8 mouse cellular contexts compared by ENCODE assay signal in the genomic region with DNA sequence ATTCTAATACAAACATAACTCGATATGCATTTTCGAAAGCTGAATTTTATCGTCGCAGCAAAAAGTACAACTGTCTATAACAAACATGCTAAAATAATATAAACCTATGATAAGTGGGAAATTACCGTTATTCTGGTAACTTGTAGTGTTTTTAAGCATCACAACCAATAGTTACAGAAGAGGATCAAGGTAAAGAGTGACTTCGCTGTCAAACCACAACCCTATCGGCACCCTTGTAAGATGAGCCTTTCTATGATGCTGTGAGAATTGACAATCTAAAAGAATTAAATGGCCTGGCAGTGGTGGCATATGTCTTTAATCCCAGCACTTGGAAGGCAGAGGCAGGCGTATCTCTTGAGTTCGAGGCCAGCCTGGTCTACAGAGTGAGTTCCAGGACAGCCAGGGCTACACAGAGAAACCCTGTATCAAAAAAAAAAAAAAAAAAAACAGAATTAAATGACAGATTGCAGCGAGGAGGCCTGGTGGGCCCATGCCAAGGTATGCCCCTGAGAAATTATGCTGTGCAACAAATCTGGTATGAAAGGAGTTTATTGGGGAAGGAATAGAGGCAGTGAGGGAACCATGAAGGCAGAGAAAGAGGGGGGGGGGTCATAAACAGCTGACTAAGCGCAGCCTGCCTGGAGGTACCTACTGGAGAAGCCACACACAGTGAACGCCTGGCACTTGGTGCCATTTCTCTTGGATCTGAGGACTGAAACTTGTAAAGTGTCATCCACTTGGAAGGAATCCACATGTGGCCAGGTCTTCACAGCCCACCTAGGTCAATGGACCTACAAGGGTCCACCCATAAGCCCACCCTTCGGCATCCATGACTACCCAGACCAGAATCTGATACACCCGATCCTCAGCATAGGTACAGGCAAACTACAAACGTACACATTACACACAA. TPM values are rescaled to one million over a fixed set of nuclear protein-coding genes. Genes with fewer than 3 reads are reported as not detected.
A peak's percentile ranks its signal among the peaks of the same experiment; 100 is the strongest.
DNase-seq lines count a peak whose midpoint lies in the region; ATAC-seq and TF ChIP-seq lines count a peak whose summit lies in the region.

No protein-coding gene starts in this region.

- no peak for TF ChIP-seq CTCF in testis, adult 2 months (IDR thresholded peaks at IDR 0.05; ENCODE audit: control insufficient read depth, insufficient read depth, insufficient replicate concordance, low read depth, low read length)
- TF ChIP-seq CTCF in intestine, postnatal 0 days (IDR thresholded peaks at IDR 0.05; ENCODE audit: low read depth) = no peak

- H3K27ac ChIP-seq in testis, adult 2 months (ENCODE audit: control insufficient read depth, insufficient read depth, low read depth, low read length) = no peak overlapping the region
- H3K27ac ChIP-seq in intestine, postnatal 0 days (ENCODE audit: low read depth, low read length) = no peak overlapping the region
- peak overlapping the region; percentile 79 for H3K27ac ChIP-seq in neural tube, embryonic 12.5 days

- peaks cover 35% of the 10 kb centered on the region for H3K4me1 ChIP-seq in testis, adult 2 months (ENCODE audit: control insufficient read depth, insufficient read depth, low read length)
- peaks cover 14% of the 10 kb centered on the region for H3K4me1 ChIP-seq in intestine, postnatal 0 days (replicated peaks; ENCODE audit: control insufficient read depth, insufficient read depth, low read length)
- H3K4me1 ChIP-seq in neural tube, embryonic 12.5 days = peaks cover 56% of the 10 kb centered on the region

- ATAC-seq in cerebellum, adult (ENCODE audit: insufficient number of reproducible peaks, low FRiP score, low TSS enrichment) = no peak
- ATAC-seq in intestine, postnatal 0 days = no peak
- no peak for ATAC-seq in neural tube, embryonic 12.5 days (ENCODE audit: low FRiP score, low read depth)

- peak overlapping the region; percentile 93; the same call in 1 of the 2 replicates for H3K4me3 ChIP-seq in testis, adult 2 months (ENCODE audit: control insufficient read depth, low read depth, low read length)
- peak overlapping the region; percentile 72 for H3K4me3 ChIP-seq in intestine, postnatal 0 days (ENCODE audit: low read depth, low read length)
- 0 out of 2 replicates have a peak overlapping the region, but pooled peaks have one; percentile 71 for H3K4me3 ChIP-seq in neural tube, embryonic 12.5 days

- H3K4me2 ChIP-seq in intestine, postnatal 0 days (replicated peaks; ENCODE audit: low read depth) = peak overlapping the region; percentile 96
- H3K4me2 ChIP-seq in neural tube, embryonic 12.5 days (replicated peaks) = peak overlapping the region; percentile 90

- peak; percentile 54 for DNase-seq in cerebellum, adult 9-10 months
- DNase-seq in testis, postnatal 14 days (ENCODE audit: low spot score) = no peak
- no peak for DNase-seq in ovary, postnatal 10 days (ENCODE audit: low spot score)
- no peak for DNase-seq in left cerebral cortex, adult 9 months (ENCODE audit: low spot score in 2 of 2)

- 61% methylated on average over 15 of the region's 15 CpGs for WGBS in intestine, postnatal 0 days
- WGBS in neural tube, embryonic 12.5 days = 68% methylated on average over 15 of the region's 15 CpGs

- no peak overlapping the region for H3K9ac ChIP-seq in intestine, postnatal 0 days (ENCODE audit: low read depth, low read length)
- no peak overlapping the region for H3K9ac ChIP-seq in neural tube, embryonic 12.5 days

- TF ChIP-seq POLR2A in testis, adult 2 months (IDR thresholded peaks at IDR 0.05; ENCODE audit: control insufficient read depth, low read depth, low read length) = no peak

- no peaks in the 10 kb centered on the region for H3K36me3 ChIP-seq in testis, adult 2 months (ENCODE audit: control insufficient read depth, insufficient read depth, low read length)
- no peaks in the 10 kb centered on the region for H3K36me3 ChIP-seq in intestine, postnatal 0 days (ENCODE audit: control insufficient read depth, insufficient read depth)
- H3K36me3 ChIP-seq in neural tube, embryonic 12.5 days = peaks cover 3% of the 10 kb centered on the region

- H3K27me3 ChIP-seq in testis, adult 2 months (ENCODE audit: control insufficient read depth, insufficient read depth, low read length) = no peaks in the 10 kb centered on the region
- H3K27me3 ChIP-seq in intestine, postnatal 0 days (replicated peaks; ENCODE audit: control insufficient read depth, insufficient read depth, low read length) = no peaks in the 10 kb centered on the region
- no peaks in the 10 kb centered on the region for H3K27me3 ChIP-seq in neural tube, embryonic 12.5 days (replicated peaks)

- no peaks in the 10 kb centered on the region for H3K9me3 ChIP-seq in intestine, postnatal 0 days (ENCODE audit: control insufficient read depth)
- no peaks in the 10 kb centered on the region for H3K9me3 ChIP-seq in neural tube, embryonic 12.5 days

RNA-seq across cellular contexts. Expression of a gene that starts 0.8 kb away (rescaled TPM):
- 8.9 and 11.8 TPM in 2 replicates for polyA plus RNA-seq in testis, adult 2 months (2012; rRNA removed)
- 127 and 132 TPM in 2 replicates for polyA plus RNA-seq in intestine, postnatal 0 days (2015; fragmentation: Nextera tagmentation; extraction: Ambion mirVana)
- 79.5 and 80.5 TPM in 2 replicates for polyA plus RNA-seq in neural tube, embryonic 12.5 days (2016; fragmentation: Nextera tagmentation; extraction: Ambion mirVana)

RNA-seq across cellular contexts. Expression of a gene that starts 1.3 kb away (rescaled TPM):
- 24.4 and 27.4 TPM in 2 replicates for polyA plus RNA-seq in testis, adult 2 months (2012; rRNA removed)
- polyA plus RNA-seq in intestine, postnatal 0 days (2015; fragmentation: Nextera tagmentation; extraction: Ambion mirVana) = 31.2 and 34.9 TPM in 2 replicates
- polyA plus RNA-seq in neural tube, embryonic 12.5 days (2016; fragmentation: Nextera tagmentation; extraction: Ambion mirVana) = 437 and 462 TPM in 2 replicates

RNA-seq across cellular contexts. Expression of a gene that starts 38.9 kb away (rescaled TPM):
- 8.0 and 9.2 TPM in 2 replicates for polyA plus RNA-seq in testis, adult 2 months (2012; rRNA removed)
- 20.6 and 23.1 TPM in 2 replicates for polyA plus RNA-seq in intestine, postnatal 0 days (2015; fragmentation: Nextera tagmentation; extraction: Ambion mirVana)
- 26.0 and 27.3 TPM in 2 replicates for polyA plus RNA-seq in neural tube, embryonic 12.5 days (2016; fragmentation: Nextera tagmentation; extraction: Ambion mirVana)

Comparison
In these comparisons a context has a peak if more than half of its experiments do, and no peak if none do; other contexts are left out.
1. RNA of a gene that starts 1.3 kb away (polyA plus RNA-seq): 437 to 462 TPM in neural tube, embryonic 12.5 days; 31.2 to 34.9 TPM in intestine, postnatal 0 days and 24.4 to 27.4 TPM in testis, adult 2 months; every median in the first group is over 10 times any median in the second.
2. Peak in every context shown above with its lines, with median percentiles within 50 percentile points of each other: H3K4me3 ChIP-seq.